Mouse (Mus musculus) liver, embryonic 13.5 days (tissue): ENCODE data around the gene Olfr1466. TPM values are rescaled to one million over a fixed set of nuclear protein-coding genes. Genes with fewer than 3 reads are reported as not detected.

Experiments used
- ATAC-seq: fragments of 200-750 bp; cut with Nextera tagmentation; 2 replicates; pipeline ENCODE4 v1.8.0; 2017; ENCODE audit warnings: low read depth, mild to moderate bottlenecking, moderate number of reproducible peaks, moderate library complexity
- DNase-seq: peaks from one replicate; pipeline ENCODE4 v3.0.0; 2022
- H3K27ac ChIP-seq: fragments of 300-500 bp; sonication (generic); 2 replicates; pipeline ENCODE4 v1.5.1; 2015; ENCODE audit warnings: moderate library complexity, mild to moderate bottlenecking, inconsistent platforms
- H3K27me3 ChIP-seq: fragments of 300-500 bp; sonication (generic); 2 replicates; pipeline ENCODE4 v1.6.1; 2015; ENCODE audit warnings: mild to moderate bottlenecking, inconsistent platforms
- H3K36me3 ChIP-seq: fragments of 300-500 bp; sonication (generic); 2 replicates; pipeline ENCODE4 v1.6.1; 2015; ENCODE audit warnings: mild to moderate bottlenecking, inconsistent platforms
- H3K4me1 ChIP-seq: fragments of 300-500 bp; sonication (generic); replicated peaks from 2 replicates; pipeline ENCODE4 v1.6.1; 2015; ENCODE audit warnings: inconsistent platforms
- H3K4me2 ChIP-seq: fragments of 300-500 bp; sonication (generic); 2 replicates; pipeline ENCODE4 v1.6.1; 2015; ENCODE audit warnings: inconsistent platforms, mild to moderate bottlenecking, moderate library complexity
- H3K4me3 ChIP-seq: fragments of 300-500 bp; sonication (generic); replicated peaks from 2 replicates; pipeline ENCODE4 v1.5.1; 2015; ENCODE audit warnings: mild to moderate bottlenecking, inconsistent platforms
- H3K9ac ChIP-seq: fragments of 300-500 bp; sonication (generic); 2 replicates; pipeline ENCODE4 v1.6.1; 2015; ENCODE audit warnings: mild to moderate bottlenecking, inconsistent platforms
- H3K9me3 ChIP-seq: fragments of 300-500 bp; sonication (generic); replicated peaks from 2 replicates; pipeline ENCODE4 v1.6.1; 2016; ENCODE audit warnings: inconsistent platforms
- WGBS: fragments of 180-500 bp; shearing (Covaris S2); methylation state at CpG from one replicate; pipeline ENCODE4 v1.1.7; 2015; ENCODE audit not compliant: insufficient replicate concordance; 5-methylcytosine and 5-hydroxymethylcytosine counted together
- polyA plus RNA-seq: library from polyadenylated mRNA; unstranded; fragments of >200 nt; fragmentation: Nextera tagmentation; extraction: Ambion mirVana; gene quantifications from 2 replicates; pipeline ENCODE4 v1.2.1, GENCODE M21; 2015

Gene Olfr1466
- not detected in 2 replicates for polyA plus RNA-seq

DNA sequence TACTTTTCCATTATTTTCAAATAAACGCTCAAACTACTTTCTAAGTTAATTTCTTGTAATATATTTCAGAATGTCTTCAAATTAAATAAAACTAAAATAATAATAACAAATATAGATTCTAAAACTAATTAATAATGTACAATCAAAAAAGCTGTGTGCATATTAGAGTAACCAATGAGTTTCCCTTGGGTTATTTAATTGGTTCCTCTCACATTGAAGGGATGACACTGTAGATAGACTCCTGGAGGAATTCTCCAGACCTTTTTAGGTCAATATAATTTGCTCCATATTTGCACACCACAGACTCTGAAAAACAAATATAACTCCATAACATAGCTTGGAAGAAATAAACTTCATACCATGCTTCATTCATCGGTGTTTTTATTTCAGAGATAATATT lies at the start of gene Olfr1466:
TSS of gene Olfr1466 (plus strand) at position 301 of the 400 bp plus-strand sequence.
- Histone ChIP-seq H3K9me3 (0 out of 2 replicates have a peak, but pooled peaks cover 4% of the 10 kb centered on the region), H3K4me3 (no peak within 1 kb of the TSS), H3K4me2 (no peak within 1 kb of the TSS), H3K9ac (no peak within 1 kb of the TSS), H3K4me1 (no peaks in the 10 kb centered on the region), H3K27me3 (no peaks in the 10 kb centered on the region), H3K27ac (no peak within 1 kb of the TSS), H3K36me3 (no peaks in the 10 kb centered on the region)
- 65% methylated on average over 2 of the region's 2 CpGs for WGBS
- ATAC-seq = no peak
- no peak for DNase-seq

GRCm38 (mm10) chr19:13315441-13315840 lies 23.2 kb upstream of the Olfr1466 start, which contains the start of gene Olfr1465:
Olfr1465 (minus strand) TSS chr19:13315541.
- DNase-seq (no peak), ATAC-seq (no peak)
- Histone ChIP-seq H3K9me3 (0 out of 2 replicates have a peak, but pooled peaks cover 4% of the 10 kb centered on the region), H3K4me3 (no peak within 1 kb of the TSS), H3K4me1 (no peaks in the 10 kb centered on the region), H3K27me3 (no peaks in the 10 kb centered on the region), H3K4me2 (no peak within 1 kb of the TSS), H3K27ac (no peak within 1 kb of the TSS), H3K9ac (no peak within 1 kb of the TSS), H3K36me3 (no peaks in the 10 kb centered on the region)

- H3K4me2 ChIP-seq = no peak within 1 kb of the TSS
- H3K36me3 ChIP-seq = no peaks in the 10 kb centered on the region
- H3K9ac ChIP-seq = no peak within 1 kb of the TSS
- peaks cover 5% of the 10 kb centered on the region; the same call in 1 of the 2 replicates for H3K9me3 ChIP-seq
- H3K27me3 ChIP-seq = no peaks in the 10 kb centered on the region
- H3K27ac ChIP-seq = no peak within 1 kb of the TSS
- DNase-seq (no peak), ATAC-seq (no peak)
- H3K4me3 ChIP-seq = no peak within 1 kb of the TSS
- H3K4me1 ChIP-seq = no peaks in the 10 kb centered on the region
- WGBS = 47% methylated on average over 2 of the region's 2 CpGs
Observed at GRCm38 (mm10) chr19:13361936-13362335, 23.3 kb downstream of the Olfr1466 start, which contains the start of gene Olfr1467. Olfr1467 (plus strand) TSS chr19:13362236.

Other genes starting within 250 kb of the Olfr1466 start
- not detected in 2 replicates for gene Olfr1457, start 241.0 kb upstream of the Olfr1466 start, polyA plus RNA-seq
- gene Olfr1458, start 232.1 kb upstream of the Olfr1466 start, polyA plus RNA-seq = not detected in 2 replicates
- not detected in 2 replicates for gene Olfr1459, start 189.3 kb upstream of the Olfr1466 start, polyA plus RNA-seq
- gene Olfr1461, start 175.9 kb upstream of the Olfr1466 start, polyA plus RNA-seq = not detected in 2 replicates
- not detected in 2 replicates for gene Olfr1462, start 153.1 kb upstream of the Olfr1466 start, polyA plus RNA-seq
- not detected in 2 replicates for gene Olfr1463, start 107.5 kb upstream of the Olfr1466 start, polyA plus RNA-seq
- not detected in 2 replicates for gene Olfr1465, start 23.3 kb upstream of the Olfr1466 start, polyA plus RNA-seq
- not detected in 2 replicates for gene Olfr1467, start 23.4 kb downstream of the Olfr1466 start, polyA plus RNA-seq
- not detected in 2 replicates for gene Olfr1469, start 69.0 kb downstream of the Olfr1466 start, polyA plus RNA-seq
- gene Olfr1471, start 104.5 kb downstream of the Olfr1466 start, polyA plus RNA-seq = not detected in 2 replicates
- gene Olfr1472, start 117.2 kb downstream of the Olfr1466 start, polyA plus RNA-seq = not detected in 2 replicates
- not detected in 2 replicates for gene Olfr1474, start 130.7 kb downstream of the Olfr1466 start, polyA plus RNA-seq
- gene Olfr1475, start 141.3 kb downstream of the Olfr1466 start, polyA plus RNA-seq = not detected in 2 replicates
- not detected in 2 replicates for gene Olfr1477, start 161.7 kb downstream of the Olfr1466 start, polyA plus RNA-seq
- gene Olfr1480, start 189.1 kb downstream of the Olfr1466 start, polyA plus RNA-seq = not detected in 2 replicates
- not detected in 2 replicates for gene Olfr1484, start 244.6 kb downstream of the Olfr1466 start, polyA plus RNA-seq